Mouse (Mus musculus): ENCODE data around the gene Klk1b5. TPM values are rescaled to one million over a fixed set of nuclear protein-coding genes. Genes with fewer than 3 reads are reported as not detected.
"Not testable (repeated sequence)": the region's sequence is repeated elsewhere in the genome, so short reads cannot be mapped to it uniquely, and the experiment has no call there.

The Klk1b5 gene
- 0.10 and 0.16 TPM in 2 replicates for polyA plus RNA-seq (2015; fragmentation: Nextera tagmentation; extraction: Ambion mirVana)

DNA sequence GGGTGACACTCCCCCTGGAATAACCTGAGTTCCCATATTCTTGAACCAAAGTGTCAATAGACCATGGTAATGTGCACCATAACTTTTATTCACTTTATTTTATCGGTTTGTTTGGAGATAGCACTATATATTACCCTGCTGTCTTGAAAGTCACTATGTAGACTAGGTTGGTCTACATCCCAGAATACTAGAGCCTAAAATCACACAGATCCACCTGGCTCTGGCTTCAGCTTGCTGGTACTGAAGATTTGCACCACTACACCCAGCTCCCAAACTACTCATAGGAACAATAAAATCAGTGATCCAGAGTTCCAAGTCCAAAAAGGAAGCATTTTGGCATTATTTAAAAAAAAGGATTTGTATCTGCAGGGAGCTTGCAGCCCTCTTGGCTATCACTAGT, at the start of gene Klk1b5:
TSS of gene Klk1b5 (plus strand) at position 301 of the 400 bp plus-strand sequence.
- H3K4me2 ChIP-seq (ENCODE audit: low read depth, low read length) = no peak within 1 kb of the TSS
- no peaks in the 10 kb centered on the region for H3K36me3 ChIP-seq (ENCODE audit: control insufficient read depth, insufficient read depth, low read length)
- no peak within 1 kb of the TSS for H3K4me3 ChIP-seq (ENCODE audit: low read length)
- no peaks in the 10 kb centered on the region for H3K9me3 ChIP-seq (ENCODE audit: control insufficient read depth, low read length)
- H3K4me1 ChIP-seq (ENCODE audit: control insufficient read depth, insufficient read depth, low read length) = no peaks in the 10 kb centered on the region
- H3K9ac ChIP-seq (ENCODE audit: low read depth, low read length) = no peak within 1 kb of the TSS
- H3K27ac ChIP-seq (ENCODE audit: low read length) = no peak within 1 kb of the TSS
- H3K27me3 ChIP-seq (replicated peaks; ENCODE audit: control insufficient read depth, insufficient read depth, low read length) = no peaks in the 10 kb centered on the region
- 84% methylated on average over 1 of the region's 1 CpGs for WGBS
- no peak for ATAC-seq

- WGBS = 59% methylated on average over 9 of the region's 9 CpGs
- Histone ChIP-seq H3K27ac (ENCODE audit: low read length) (no peak overlapping the region), H3K9ac (ENCODE audit: low read depth, low read length) (no peak overlapping the region), H3K4me3 (ENCODE audit: low read length) (no peak overlapping the region), H3K4me1 (ENCODE audit: control insufficient read depth, insufficient read depth, low read length) (no peaks in the 10 kb centered on the region), H3K9me3 (ENCODE audit: control insufficient read depth, low read length) (no peaks in the 10 kb centered on the region), H3K36me3 (ENCODE audit: control insufficient read depth, insufficient read depth, low read length) (no peaks in the 10 kb centered on the region), H3K27me3 (replicated peaks; ENCODE audit: control insufficient read depth, insufficient read depth, low read length) (no peaks in the 10 kb centered on the region), H3K4me2 (ENCODE audit: low read depth, low read length) (no peak overlapping the region)
- peak; percentile 68; the same call in 1 of the 2 replicates for ATAC-seq
These were observed 36.3 kb upstream of the Klk1b5 start for GRCm38 (mm10) chr7:44179299-44180045.

DNA sequence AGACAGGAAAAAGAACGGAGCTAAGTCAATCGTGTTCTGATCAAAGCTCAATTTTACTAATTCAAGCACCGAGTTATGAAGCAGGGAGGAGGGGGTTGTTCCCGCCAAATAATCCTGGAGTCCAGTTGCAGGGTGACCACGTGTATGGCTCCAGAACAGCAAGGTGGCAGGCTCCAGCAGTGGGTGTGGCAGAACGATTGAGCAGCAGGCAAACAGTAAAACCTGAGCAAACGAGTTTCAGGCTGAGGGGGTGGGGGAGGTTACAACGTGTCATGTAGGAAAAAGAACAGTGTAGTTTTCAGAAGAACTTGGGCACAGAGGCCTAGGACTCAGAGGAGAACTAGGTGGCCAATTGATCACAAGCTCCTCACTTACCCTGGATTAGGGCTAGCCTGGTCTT, 29.2 kb upstream of the Klk1b5 start:
- not testable (repeated sequence) for H3K4me3 ChIP-seq (ENCODE audit: low read length); H3K9ac ChIP-seq (ENCODE audit: low read depth, low read length); H3K27me3 ChIP-seq (replicated peaks; ENCODE audit: control insufficient read depth, insufficient read depth, low read length); H3K27ac ChIP-seq (ENCODE audit: low read length); H3K9me3 ChIP-seq (ENCODE audit: control insufficient read depth, low read length); H3K4me1 ChIP-seq (ENCODE audit: control insufficient read depth, insufficient read depth, low read length); H3K36me3 ChIP-seq (ENCODE audit: control insufficient read depth, insufficient read depth, low read length); H3K4me2 ChIP-seq (ENCODE audit: low read depth, low read length)
- ATAC-seq = peak; percentile 50; the same call in 1 of the 2 replicates
- WGBS = 54% methylated on average over 8 of the region's 8 CpGs

DNA sequence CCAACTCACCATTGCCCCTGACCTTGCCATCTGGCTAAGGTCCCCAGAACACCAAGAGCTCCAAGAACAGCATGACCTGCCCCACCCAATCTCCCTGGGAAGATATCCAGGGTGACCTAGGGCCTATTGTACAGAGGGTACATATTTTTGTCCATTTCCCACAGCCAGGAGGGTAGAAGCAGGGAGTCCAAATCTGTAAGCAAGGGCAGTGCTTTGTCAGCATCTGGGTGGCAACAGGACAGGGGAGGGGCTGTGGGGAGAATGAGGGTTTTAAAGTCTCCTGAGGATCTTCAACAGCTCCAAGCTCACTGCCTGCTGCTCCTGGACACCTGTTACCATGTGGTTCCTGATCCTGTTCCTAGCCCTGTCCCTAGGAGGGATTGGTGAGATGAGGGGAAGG, 27.8 kb upstream of the Klk1b5 start, which contains the start of gene Klk1b24:
TSS of gene Klk1b24 (plus strand) at position 301 of the 400 bp plus-strand sequence.
- H3K4me1 ChIP-seq (ENCODE audit: control insufficient read depth, insufficient read depth, low read length); ATAC-seq; H3K4me3 ChIP-seq (ENCODE audit: low read length); H3K27ac ChIP-seq (ENCODE audit: low read length); H3K4me2 ChIP-seq (ENCODE audit: low read depth, low read length); H3K36me3 ChIP-seq (ENCODE audit: control insufficient read depth, insufficient read depth, low read length); H3K9ac ChIP-seq (ENCODE audit: low read depth, low read length); H3K9me3 ChIP-seq (ENCODE audit: control insufficient read depth, low read length); H3K27me3 ChIP-seq (replicated peaks; ENCODE audit: control insufficient read depth, insufficient read depth, low read length): not testable (repeated sequence)

- H3K9me3 ChIP-seq (ENCODE audit: control insufficient read depth, low read length); ATAC-seq; H3K4me3 ChIP-seq (ENCODE audit: low read length); H3K36me3 ChIP-seq (ENCODE audit: control insufficient read depth, insufficient read depth, low read length); H3K4me2 ChIP-seq (ENCODE audit: low read depth, low read length); H3K27ac ChIP-seq (ENCODE audit: low read length); H3K9ac ChIP-seq (ENCODE audit: low read depth, low read length); H3K4me1 ChIP-seq (ENCODE audit: control insufficient read depth, insufficient read depth, low read length); H3K27me3 ChIP-seq (replicated peaks; ENCODE audit: control insufficient read depth, insufficient read depth, low read length): not testable (repeated sequence)
- WGBS = 62% methylated on average over 1 of the region's 1 CpGs
These were observed 22.3 kb upstream of the Klk1b5 start for GRCm38 (mm10) chr7:44193466-44193865.

GRCm38 (mm10) chr7:44197891-44198290, 17.9 kb upstream of the Klk1b5 start, which contains the start of gene Klk1b3:
Klk1b3 (plus strand) TSS chr7:44198191.
- no peaks in the 10 kb centered on the region for H3K4me1 ChIP-seq (ENCODE audit: control insufficient read depth, insufficient read depth, low read length)
- H3K9me3 ChIP-seq (ENCODE audit: control insufficient read depth, low read length) = no peaks in the 10 kb centered on the region
- WGBS = 59% methylated on average over 3 of the region's 3 CpGs
- no peaks in the 10 kb centered on the region for H3K36me3 ChIP-seq (ENCODE audit: control insufficient read depth, insufficient read depth, low read length)
- ATAC-seq = no peak
- H3K4me2 ChIP-seq (ENCODE audit: low read depth, low read length) = no peak within 1 kb of the TSS
- no peak within 1 kb of the TSS for H3K4me3 ChIP-seq (ENCODE audit: low read length)
- H3K9ac ChIP-seq (ENCODE audit: low read depth, low read length) = no peak within 1 kb of the TSS
- no peaks in the 10 kb centered on the region for H3K27me3 ChIP-seq (replicated peaks; ENCODE audit: control insufficient read depth, insufficient read depth, low read length)
- no peak within 1 kb of the TSS for H3K27ac ChIP-seq (ENCODE audit: low read length)

GRCm38 (mm10) chr7:44207135-44207534, 8.6 kb upstream of the Klk1b5 start, which contains the start of gene Klk1b4:
Klk1b4 (plus strand) TSS chr7:44207435.
- not testable (repeated sequence) for H3K9me3 ChIP-seq (ENCODE audit: control insufficient read depth, low read length); ATAC-seq; H3K27me3 ChIP-seq (replicated peaks; ENCODE audit: control insufficient read depth, insufficient read depth, low read length); H3K9ac ChIP-seq (ENCODE audit: low read depth, low read length); H3K36me3 ChIP-seq (ENCODE audit: control insufficient read depth, insufficient read depth, low read length); H3K27ac ChIP-seq (ENCODE audit: low read length); H3K4me3 ChIP-seq (ENCODE audit: low read length); H3K4me1 ChIP-seq (ENCODE audit: control insufficient read depth, insufficient read depth, low read length); H3K4me2 ChIP-seq (ENCODE audit: low read depth, low read length)
- WGBS = 50% methylated on average over 3 of the region's 3 CpGs

DNA sequence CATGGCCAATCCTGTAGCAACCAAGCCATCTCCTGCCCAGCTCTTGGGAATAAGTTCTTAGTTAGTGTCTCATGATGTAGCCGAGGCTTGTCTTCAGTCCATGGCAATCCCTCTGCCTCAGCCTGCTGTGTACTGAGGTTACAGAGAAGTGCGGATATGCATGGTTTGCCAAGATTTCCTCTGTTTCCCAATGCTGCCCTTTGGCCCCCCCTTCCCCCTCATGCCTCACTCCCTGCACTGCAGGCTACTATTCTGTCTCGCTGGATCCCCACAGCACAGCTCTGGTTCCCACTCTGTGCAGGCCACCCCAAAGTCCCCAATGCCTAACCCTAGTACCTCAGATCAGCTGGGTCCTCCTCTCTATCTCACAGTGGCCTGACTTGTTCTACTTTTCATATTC, 7.4 kb upstream of the Klk1b5 start:
- H3K4me1 ChIP-seq (ENCODE audit: control insufficient read depth, insufficient read depth, low read length) = no peaks in the 10 kb centered on the region
- H3K36me3 ChIP-seq (ENCODE audit: control insufficient read depth, insufficient read depth, low read length) = no peaks in the 10 kb centered on the region
- no peak overlapping the region for H3K27ac ChIP-seq (ENCODE audit: low read length)
- H3K4me3 ChIP-seq (ENCODE audit: low read length) = no peak overlapping the region
- no peaks in the 10 kb centered on the region for H3K27me3 ChIP-seq (replicated peaks; ENCODE audit: control insufficient read depth, insufficient read depth, low read length)
- WGBS = 80% methylated on average over 3 of the region's 3 CpGs
- H3K9ac ChIP-seq (ENCODE audit: low read depth, low read length) = no peak overlapping the region
- H3K4me2 ChIP-seq (ENCODE audit: low read depth, low read length) = no peak overlapping the region
- no peaks in the 10 kb centered on the region for H3K9me3 ChIP-seq (ENCODE audit: control insufficient read depth, low read length)
- no peak for ATAC-seq

DNA sequence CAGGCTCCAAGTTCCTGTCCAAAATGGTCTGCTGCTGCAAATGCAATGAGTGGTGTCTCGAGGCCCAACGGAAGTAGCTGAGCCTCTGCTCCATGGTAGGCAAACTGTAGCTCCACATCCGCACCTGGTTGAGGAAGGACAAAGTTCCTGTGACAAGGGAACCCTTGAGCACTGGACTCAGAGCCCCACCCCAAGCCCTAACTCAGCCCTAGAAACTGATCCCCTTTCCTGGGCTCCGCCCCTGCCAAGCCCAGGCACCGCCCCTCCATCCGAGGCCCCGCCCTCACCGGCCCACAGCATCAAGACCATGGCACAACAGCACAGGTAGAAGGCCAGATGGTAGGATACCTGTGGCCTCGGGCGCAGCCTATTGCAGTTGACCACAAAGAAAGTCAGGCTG, 5.9 kb downstream of the Klk1b5 start:
- H3K9ac ChIP-seq (ENCODE audit: low read depth, low read length); H3K9me3 ChIP-seq (ENCODE audit: control insufficient read depth, low read length); H3K4me2 ChIP-seq (ENCODE audit: low read depth, low read length); H3K36me3 ChIP-seq (ENCODE audit: control insufficient read depth, insufficient read depth, low read length); H3K27me3 ChIP-seq (replicated peaks; ENCODE audit: control insufficient read depth, insufficient read depth, low read length); H3K4me3 ChIP-seq (ENCODE audit: low read length); H3K27ac ChIP-seq (ENCODE audit: low read length); H3K4me1 ChIP-seq (ENCODE audit: control insufficient read depth, insufficient read depth, low read length): not testable (repeated sequence)
- peak; percentile 82 for ATAC-seq
- 59% methylated on average over 8 of the region's 10 CpGs for WGBS

DNA sequence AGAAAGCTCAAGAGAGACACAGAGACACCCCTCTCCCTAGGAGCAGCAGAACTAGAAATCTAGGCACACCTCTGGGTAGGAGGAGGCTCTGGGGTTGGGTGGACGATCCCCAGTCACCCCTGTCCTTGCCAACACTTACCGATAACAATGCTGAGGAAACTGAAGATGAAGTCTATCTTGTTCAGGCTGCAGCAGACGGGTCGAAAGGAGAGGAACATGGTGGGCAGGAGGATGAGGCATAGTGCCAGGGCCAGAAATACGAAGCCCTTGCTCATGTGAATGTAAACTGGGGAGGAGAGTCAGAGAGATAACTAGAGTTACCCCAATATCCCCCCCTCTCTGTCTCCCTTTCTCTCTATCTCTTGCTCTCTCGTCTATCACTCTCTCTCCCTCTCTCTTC, 6.6 kb downstream of the Klk1b5 start:
- H3K9me3 ChIP-seq (ENCODE audit: control insufficient read depth, low read length); H3K27ac ChIP-seq (ENCODE audit: low read length); H3K9ac ChIP-seq (ENCODE audit: low read depth, low read length); H3K36me3 ChIP-seq (ENCODE audit: control insufficient read depth, insufficient read depth, low read length); H3K4me3 ChIP-seq (ENCODE audit: low read length); H3K27me3 ChIP-seq (replicated peaks; ENCODE audit: control insufficient read depth, insufficient read depth, low read length); ATAC-seq; H3K4me2 ChIP-seq (ENCODE audit: low read depth, low read length); H3K4me1 ChIP-seq (ENCODE audit: control insufficient read depth, insufficient read depth, low read length): not testable (repeated sequence)
- WGBS = 81% methylated on average over 6 of the region's 6 CpGs

Measured in intestine, embryonic 16.5 days (tissue).